Mouse (Mus musculus): Measurements from ENCODE around the gene Ung.
A peak's percentile ranks its signal among the peaks of the same experiment; 100 is the strongest.

Gene Ung

DNA sequence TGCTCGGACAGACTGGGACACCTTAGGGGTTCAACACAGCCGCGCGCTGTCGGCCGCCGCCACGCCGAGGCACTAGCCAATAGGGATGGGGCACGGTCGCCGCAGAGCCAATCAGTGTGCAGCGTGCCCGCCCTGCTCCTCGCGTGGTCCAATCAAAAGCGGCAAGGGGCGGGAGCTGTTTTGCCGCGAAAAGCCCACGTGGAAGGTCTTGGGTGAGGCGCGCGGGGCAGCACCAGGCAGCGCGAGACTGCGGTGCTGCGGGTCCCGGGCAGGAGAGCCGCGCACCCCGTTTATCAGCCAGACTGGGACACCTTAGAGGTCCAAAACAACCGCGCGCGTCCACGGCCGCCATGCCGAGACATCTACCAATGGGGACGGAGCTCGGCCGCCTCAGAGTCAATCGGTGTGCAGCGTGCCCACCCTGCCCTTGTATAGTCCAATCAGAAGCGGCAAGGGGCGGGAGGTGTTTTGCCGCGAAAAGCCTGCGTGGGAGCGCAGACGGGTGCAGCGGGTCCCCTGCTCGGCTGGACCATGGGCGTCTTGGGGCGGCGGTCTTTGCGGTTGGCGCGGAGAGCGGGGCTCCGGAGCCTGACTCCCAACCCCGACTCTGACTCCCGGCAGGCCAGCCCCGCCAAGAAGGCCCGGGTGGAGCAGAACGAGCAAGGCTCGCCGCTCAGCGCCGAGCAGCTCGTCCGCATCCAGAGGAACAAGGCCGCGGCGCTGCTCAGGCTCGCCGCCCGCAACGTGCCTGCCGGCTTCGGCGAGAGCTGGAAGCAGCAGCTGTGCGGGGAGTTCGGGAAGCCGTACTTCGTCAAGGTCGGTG is 723 bp downstream of the Ung start:
- peak; percentile 91 for DNase-seq (ENCODE audit: low spot score)

DNA sequence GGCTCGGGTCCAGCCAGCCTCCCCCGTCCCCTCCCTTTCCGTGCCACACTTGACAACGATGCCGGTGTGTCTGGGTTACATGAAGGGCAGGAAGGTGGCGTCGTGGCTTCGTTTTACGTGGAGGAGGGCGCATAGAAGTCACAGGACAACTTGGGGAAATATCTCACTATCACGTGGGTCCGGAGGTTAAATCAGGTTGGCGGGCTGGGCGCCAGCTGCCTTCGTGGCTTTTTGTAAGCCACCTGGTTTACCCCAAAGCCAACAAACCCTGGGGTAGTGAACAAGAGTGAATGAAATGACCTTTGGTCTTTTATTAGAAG is 1.3 kb downstream of the Ung start:
- DNase-seq (ENCODE audit: low spot score), result peak; percentile 68

- DNase-seq (ENCODE audit: low spot score), result no peak
Observed at GRCm38 (mm10) chr5:114132841-114133240, 2.7 kb downstream of the Ung start.

DNA sequence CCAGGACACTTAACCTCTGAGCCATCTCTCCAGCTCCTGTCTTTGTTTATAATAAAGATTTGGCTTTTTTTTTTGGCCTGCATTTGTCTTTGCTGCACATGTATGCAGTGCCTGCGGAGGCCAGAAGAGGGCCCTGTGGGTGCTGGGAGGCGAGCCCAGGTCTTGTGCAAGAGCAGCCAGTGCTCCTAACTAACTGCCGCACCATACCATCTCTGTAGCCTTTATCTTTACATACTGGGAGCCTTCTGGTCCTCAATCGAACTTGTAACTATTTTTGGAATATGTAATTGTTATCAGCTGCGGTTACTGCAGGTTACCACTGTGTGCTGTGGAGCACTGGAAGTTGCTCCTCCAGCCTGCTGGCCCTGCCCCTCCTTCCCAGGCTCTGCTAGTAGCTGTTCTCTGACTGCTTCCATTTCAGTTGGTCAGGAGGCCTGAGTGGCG is 3.9 kb downstream of the Ung start:
- DNase-seq (ENCODE audit: low spot score), result peak; percentile 73

GRCm38 (mm10) chr5:114135516-114135915 is 5.3 kb downstream of the Ung start:
- no peak for DNase-seq (ENCODE audit: low spot score)

DNA sequence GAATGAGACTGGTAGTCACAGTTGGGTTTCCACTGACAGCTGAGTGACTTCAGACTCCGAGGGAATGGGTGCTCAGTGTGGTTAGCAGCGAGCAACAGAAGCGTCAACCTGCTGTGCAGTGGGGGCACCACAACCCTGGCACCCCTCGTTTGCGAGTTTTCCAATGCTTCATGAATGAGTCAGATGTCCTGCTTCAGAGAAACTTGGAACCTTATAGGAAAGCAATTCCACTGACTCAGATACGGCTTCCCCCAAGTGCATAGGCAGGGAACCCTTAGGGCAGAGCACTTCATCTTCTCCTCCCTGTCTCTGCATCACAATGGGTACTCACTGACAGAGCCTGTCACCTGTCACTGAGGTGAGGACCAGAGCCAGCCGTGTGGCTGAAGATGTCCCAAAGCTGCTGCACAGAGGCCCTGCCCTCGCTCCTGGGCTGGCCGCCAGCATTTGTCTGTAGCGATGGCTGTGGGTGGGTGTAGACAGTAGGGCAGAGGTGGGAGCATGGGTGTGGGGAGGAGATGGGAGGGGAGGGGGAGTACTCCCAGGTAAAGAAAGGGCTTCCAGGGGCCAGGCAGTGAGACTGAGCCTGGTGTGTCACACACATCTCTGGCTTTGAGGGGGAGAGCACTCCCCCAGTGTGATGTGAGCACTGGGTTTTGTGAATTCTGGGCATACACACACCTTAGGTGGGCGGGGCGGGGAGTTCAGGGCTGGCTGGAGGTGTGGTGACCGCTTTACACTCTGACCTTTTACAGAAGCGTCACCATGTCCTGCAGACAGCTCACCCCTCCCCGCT is 7.5 kb downstream of the Ung start:
- peak; percentile 44 for DNase-seq (ENCODE audit: low spot score)

DNA sequence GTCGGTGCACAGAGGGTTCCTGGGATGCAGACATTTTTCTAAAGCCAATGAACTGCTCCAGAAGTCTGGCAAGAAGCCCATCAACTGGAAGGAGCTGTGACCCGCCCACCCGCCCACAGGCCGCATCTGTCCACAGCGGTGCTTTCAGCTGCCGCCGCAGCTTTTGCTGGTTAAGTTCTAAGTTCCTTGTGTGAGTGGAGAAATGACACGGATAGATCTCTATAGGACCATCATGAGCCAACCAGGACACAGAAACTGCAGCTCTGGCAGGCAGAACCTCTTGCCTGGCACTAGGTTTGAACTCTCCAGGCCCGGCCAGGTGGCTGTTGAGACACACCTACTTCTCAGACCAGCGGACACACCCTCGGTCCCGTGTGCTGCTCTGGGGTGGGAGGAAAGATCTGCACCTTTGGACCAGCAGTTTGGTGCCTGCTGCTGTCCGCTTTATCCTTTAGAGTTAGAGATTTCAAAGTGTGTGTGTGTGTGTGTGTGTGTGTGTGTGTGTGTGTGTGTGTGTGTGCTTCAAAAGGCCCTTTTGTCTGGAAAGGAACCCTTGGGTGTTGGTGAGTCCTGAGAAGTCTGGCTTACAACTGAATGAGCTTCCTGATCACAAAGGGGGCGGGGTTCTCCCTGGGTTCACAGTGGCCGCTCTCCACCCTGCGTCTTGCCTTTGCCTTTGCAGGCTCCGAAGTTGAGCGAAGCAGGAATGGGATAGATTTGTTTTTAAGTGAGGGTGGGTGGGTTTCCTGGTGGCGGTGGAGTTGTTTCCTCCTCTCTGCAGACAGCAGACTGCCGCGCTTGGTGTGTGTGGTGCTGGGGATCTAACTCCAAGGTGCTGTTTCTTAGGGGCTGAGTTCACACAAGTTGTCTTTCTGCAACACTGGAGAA is 8.3 kb downstream of the Ung start:
- DNase-seq (ENCODE audit: low spot score), result peak; percentile 71

DNA sequence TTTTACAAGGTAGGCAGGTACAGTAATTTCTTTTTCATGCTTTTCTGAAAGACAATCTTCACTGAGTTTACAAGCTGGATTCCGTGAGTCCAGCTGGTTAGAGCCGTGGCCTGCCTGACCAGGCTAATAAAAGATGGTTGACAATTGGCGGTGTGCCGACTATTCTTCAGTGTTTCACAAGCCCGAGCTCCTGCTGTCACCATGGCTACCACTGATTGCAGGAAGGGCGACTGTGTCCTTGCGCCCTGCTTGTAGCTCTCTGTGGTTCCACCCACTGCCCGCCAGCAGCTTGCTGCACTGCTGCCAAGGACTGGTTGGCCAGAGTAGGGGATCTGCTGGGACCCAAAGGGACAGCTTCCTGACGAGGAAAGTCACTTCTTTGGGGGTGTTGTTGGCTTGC is 9.0 kb downstream of the Ung start:
- DNase-seq (ENCODE audit: low spot score), result peak; percentile 95

DNA sequence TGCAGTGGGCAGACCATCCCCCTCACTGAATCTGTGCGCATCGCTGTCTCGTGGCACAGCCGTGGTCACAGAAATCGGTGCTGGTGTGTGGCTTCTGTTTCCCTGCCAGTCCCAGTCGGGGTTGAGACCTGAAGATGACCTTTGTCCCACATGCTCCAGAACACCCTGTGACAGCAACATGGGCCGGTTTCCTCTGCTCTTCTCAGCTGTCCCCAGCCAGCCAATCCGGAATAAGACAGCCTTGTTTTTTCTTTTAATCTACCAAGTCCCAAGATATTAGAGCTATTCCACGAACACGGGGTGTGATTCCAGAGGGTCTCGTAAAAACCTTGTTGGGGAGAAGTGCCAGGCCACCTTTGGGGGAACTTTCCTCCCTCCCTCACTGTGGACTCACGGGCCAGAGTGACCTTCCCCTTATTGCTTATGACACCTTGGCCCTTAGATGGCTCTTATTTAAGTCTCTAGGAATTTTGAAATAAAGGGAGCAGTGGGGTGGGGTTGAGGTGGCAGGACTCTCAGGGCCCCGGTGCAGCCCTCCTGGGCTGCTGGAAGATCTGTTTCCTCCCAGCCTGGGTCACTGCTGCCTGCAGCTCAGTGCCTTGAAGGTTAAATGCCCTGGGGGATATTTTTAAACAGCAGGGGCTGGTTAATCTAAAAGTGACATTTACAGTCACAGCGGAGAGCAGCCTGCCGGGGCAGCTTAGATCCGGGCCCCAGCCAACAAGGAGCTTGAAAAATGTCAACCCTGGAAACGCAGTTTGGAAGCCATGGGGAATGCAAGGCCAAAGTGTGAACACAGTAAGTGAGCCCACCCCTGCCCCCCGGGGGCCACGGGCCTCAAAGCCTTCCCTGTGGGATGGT is 16.1 kb downstream of the Ung start, which contains the start of gene Acacb:
Acacb (plus strand) TSS at position 508 of the 861 bp plus-strand sequence.
- DNase-seq (ENCODE audit: low spot score), result no peak

- no peak for DNase-seq (ENCODE audit: low spot score)
Observed at GRCm38 (mm10) chr5:114147043-114147972, 17.1 kb downstream of the Ung start.

DNA sequence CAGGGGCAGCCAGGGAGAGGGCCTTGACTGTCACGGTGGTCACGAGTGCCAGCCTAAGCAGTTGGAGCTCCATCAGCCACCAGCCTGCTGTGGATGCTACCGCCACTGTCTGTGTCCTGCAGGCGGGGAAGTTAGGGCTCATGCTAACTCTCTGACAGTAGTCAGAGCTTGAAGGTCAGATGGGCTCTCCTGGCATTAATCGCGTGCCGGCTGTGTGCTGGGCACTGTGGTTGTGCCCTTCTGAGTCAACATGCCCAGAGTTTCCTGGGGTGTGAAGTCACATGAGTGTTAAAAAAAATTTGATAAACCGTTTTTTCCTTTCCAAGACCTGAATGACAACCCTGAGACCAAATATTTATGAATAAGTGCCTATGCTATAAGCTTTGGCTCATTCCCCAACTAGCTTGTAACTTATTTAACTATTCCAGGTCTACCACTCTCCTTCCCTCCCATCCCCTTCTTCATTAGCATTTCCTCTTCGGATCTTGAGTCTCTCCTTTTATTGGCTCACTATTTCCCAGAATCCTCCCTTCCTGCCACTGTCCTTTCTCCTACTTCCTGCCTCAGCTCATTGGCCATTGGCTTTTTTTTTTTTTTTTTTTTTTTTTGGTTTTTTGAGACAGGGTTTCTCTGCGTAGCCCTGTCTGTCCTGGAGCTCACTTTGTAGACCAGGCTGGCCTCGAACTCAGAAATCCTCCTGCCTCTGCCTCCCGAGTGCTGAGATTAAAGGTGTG is 22.3 kb downstream of the Ung start:
- no peak for DNase-seq (ENCODE audit: low spot score)

- DNase-seq (ENCODE audit: low spot score), result no peak
Observed at GRCm38 (mm10) chr5:114153490-114153889, 23.3 kb downstream of the Ung start.

DNA sequence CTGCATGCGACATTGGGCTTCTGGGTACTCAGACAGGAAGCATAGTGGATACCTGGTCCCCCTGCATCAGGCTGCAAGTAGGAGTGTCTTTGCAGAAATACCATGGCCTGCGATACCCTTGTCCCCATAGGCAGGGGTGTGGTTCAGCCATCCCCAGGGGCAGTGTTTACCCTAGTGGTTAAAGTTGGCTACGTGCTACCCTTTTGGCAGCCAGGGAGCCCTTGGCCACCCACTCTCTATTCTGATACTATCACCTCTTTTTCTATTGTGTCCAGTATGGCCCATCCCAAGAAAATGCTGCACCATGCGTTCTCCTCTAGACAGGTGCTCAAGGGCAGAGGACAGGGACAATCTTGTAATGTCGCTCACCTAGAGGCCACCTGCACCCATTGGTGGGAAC is 24.6 kb downstream of the Ung start:
- DNase-seq (ENCODE audit: low spot score), result no peak

DNA sequence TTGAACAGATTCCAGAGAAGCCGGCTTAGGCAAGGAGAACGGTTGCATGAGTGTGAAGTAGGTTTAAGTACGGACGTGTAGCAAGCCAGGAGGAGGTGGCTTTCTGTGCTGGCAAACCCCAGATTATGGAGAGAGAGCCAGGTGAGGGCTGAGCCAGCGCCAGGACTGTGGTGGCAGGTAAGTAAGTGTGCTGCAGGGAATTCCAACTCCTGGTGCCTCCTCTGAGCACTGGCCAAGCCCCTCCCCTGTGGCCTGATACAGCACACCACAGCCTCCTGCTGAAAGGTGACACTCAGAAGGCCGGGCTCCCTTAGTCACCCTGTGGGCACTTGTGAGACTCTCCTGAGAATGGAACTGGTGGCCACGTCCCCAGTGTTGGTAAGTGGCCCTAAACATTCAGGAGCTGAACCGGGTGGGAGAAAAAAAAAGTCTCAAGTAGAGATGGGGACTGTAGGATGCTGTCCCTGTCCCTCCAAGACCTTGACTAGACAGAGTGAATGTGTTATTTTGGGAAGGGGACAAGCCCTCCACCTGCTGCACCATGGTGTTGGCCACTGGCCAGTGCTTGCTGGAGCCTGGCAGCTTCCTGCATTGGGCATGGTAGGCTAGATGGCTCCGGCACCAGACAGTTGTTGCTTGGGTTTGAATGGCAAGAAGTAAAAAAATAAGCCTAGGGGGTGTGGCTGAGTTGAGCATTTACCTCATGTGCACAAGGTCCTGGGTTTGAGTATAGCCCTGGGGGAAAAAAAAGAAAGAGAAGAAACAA is 25.2 kb downstream of the Ung start:
- no peak for DNase-seq (ENCODE audit: low spot score)

DNA sequence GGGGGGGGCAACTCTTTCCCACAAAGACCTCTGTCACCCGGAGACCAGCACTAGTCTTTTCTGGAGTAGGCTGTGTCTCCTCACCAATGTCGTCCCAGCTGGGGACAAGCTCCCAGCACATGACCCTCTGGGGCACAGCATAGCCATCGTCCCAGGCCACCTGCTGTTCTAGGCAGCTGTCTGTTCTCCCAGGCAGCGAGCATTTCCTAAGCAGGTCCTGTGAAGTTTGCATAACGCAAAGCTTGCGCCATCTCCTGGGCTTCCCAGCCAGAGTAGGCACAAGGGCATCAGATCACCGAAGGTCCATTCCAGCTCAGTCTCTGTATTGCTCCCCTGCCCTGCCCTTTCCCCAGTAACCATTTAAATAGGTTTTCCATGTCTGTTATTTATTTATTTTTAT is 27.1 kb downstream of the Ung start:
- DNase-seq (ENCODE audit: low spot score), result no peak

DNA sequence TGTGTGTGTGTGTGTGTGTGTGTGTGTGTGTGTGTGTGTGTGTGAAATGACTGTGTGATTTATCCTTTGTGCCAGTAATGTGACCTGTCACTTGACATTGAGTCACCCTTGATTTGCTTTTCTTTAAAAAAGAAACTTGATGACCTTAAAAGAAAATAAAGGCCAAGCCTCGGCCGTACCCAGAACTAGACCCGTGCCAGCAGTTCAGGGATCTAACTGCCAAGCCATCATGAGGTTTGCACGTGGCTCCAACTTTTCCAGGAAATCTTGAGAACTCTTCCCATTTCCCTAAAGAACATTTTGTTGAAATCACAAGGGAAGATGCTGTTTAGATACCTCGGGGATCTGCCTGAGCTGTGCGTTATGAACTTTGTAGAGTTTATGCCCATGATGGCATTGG is 31.2 kb downstream of the Ung start:
- DNase-seq (ENCODE audit: low spot score), result no peak

DNA sequence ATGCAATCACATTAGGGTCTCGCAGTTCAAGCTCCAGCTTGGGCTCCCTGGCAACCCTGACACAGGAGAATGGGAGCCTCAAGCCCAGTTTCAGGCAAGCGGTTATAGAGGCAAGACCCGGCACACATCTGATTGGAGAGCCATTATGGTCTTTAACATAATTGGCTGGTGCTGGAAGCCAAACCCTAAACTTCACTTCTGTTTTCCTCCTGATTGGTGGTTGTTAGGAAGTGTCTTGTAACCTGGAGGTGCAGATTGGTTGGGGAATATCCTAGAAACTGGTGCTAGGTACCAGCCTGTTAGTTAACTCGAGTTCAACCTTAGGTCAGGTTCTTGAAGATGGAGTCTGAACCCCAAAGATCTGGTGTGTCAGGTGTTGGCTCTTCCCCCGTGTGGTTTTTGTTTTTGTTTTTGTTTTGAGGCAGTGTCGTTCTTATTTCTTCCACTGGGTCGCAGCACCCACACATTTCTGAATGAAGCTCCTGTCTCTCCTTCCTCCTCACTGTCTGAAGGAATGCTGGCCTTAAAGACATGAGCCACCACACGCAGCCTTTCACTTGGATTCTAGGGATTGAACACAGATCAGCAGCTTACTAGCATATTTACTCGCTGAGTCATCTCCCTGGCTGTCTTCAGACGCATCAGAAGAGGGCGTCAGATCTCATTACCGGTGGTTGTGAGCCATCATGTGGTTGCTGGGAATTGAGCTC is 32.1 kb downstream of the Ung start:
- DNase-seq (ENCODE audit: low spot score), result peak; percentile 35

DNA sequence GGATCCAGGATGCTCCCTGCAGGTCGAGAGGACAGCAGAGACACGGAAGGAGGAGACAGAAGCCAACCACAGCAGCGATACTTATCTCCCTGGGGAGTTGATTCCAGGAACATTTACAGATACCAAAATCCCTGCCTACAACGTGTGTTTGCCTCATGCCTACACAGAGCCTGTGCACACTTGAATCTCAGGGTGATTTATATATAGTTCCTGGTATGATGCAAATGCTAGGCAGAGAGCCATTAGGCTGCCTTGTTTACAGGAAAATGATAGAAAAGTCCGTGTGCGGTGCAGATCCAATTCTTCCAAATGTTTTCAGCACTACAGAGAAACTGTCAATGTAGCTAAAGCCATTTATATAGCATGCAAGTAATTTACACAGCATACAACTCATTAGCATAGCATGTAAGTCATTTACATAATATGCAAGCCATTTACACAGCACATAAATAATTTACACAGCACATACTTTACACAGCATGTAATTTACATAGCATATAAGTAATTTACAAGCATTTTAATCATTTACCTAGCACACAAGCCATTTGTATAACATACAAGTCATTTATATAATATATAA is 33.0 kb downstream of the Ung start:
- no peak for DNase-seq (ENCODE audit: low spot score)

Measured in MN1 (cell line).